Mouse (Mus musculus): ENCODE measurements at regions not wholly inside any gene's neighbourhood (a gene's known extent, or its start where the extent isn't known, plus 50 kb on each side); places are given as distances from the start of the nearest gene placed in this dataset.

GRCm38 (mm10) chr13:111860931-111861330, 52.1 kb upstream of the Map3k1 start:
- H3K9me3 ChIP-seq = no peaks in the 10 kb centered on the region
- ATAC-seq (replicated peaks) = no peak
- no peaks in the 10 kb centered on the region for H3K36me3 ChIP-seq
- no peaks in the 10 kb centered on the region for H3K27me3 ChIP-seq
- no peak overlapping the region for H3K4me2 ChIP-seq (replicated peaks)
- WGBS = 82% methylated on average over 3 of the region's 3 CpGs
- H3K27ac ChIP-seq (replicated peaks) = no peak overlapping the region
- H3K4me3 ChIP-seq = no peak overlapping the region
- H3K9ac ChIP-seq (replicated peaks) = no peak overlapping the region
- H3K4me1 ChIP-seq = no peaks in the 10 kb centered on the region

GRCm38 (mm10) chr13:111862316-111862715, 53.5 kb upstream of the Map3k1 start:
- Histone ChIP-seq H3K9ac (replicated peaks) (no peak overlapping the region), H3K4me3 (no peak overlapping the region), H3K4me2 (replicated peaks) (no peak overlapping the region), H3K27me3 (no peaks in the 10 kb centered on the region), H3K36me3 (no peaks in the 10 kb centered on the region), H3K9me3 (no peaks in the 10 kb centered on the region), H3K4me1 (no peaks in the 10 kb centered on the region), H3K27ac (replicated peaks) (no peak overlapping the region)
- ATAC-seq (replicated peaks) = no peak
- WGBS = 82% methylated on average over 8 of the region's 8 CpGs

GRCm38 (mm10) chr13:111865956-111866355, 57.2 kb upstream of the Map3k1 start:
- Histone ChIP-seq H3K36me3 (no peaks in the 10 kb centered on the region), H3K4me3 (no peak overlapping the region), H3K4me1 (peaks cover 10% of the 10 kb centered on the region), H3K4me2 (replicated peaks) (no peak overlapping the region), H3K9ac (replicated peaks) (no peak overlapping the region), H3K27me3 (peaks cover 2% of the 10 kb centered on the region; the same call in 1 of the 2 replicates), H3K9me3 (no peaks in the 10 kb centered on the region), H3K27ac (replicated peaks) (no peak overlapping the region)
- ATAC-seq (replicated peaks) = no peak
- 97% methylated on average over 7 of the region's 7 CpGs for WGBS

GRCm38 (mm10) chr13:111867261-111867660, 58.5 kb upstream of the Map3k1 start:
- Histone ChIP-seq H3K4me3 (no peak overlapping the region), H3K27ac (replicated peaks) (no peak overlapping the region), H3K27me3 (peaks cover 2% of the 10 kb centered on the region; the same call in 1 of the 2 replicates), H3K4me2 (replicated peaks) (no peak overlapping the region), H3K9me3 (no peaks in the 10 kb centered on the region), H3K9ac (replicated peaks) (no peak overlapping the region), H3K36me3 (no peaks in the 10 kb centered on the region), H3K4me1 (peaks cover 10% of the 10 kb centered on the region)
- no peak for ATAC-seq (replicated peaks)
- WGBS = 91% methylated on average over 2 of the region's 2 CpGs

- H3K4me2 ChIP-seq (replicated peaks) = no peak overlapping the region
- H3K4me3 ChIP-seq = no peak overlapping the region
- peak overlapping the region; percentile 29 for H3K27ac ChIP-seq (replicated peaks)
- H3K4me1 ChIP-seq = peaks cover 10% of the 10 kb centered on the region
- no peaks in the 10 kb centered on the region for H3K9me3 ChIP-seq
- H3K36me3 ChIP-seq = no peaks in the 10 kb centered on the region
- 66% methylated on average over 31 of the region's 31 CpGs for WGBS
- peaks cover 2% of the 10 kb centered on the region; the same call in 1 of the 2 replicates for H3K27me3 ChIP-seq
- H3K9ac ChIP-seq (replicated peaks) = no peak overlapping the region
- peak; percentile 63 for ATAC-seq (replicated peaks)
Measured at GRCm38 (mm10) chr13:111867763-111868725, 59.3 kb upstream of the Map3k1 start.

GRCm38 (mm10) chr13:111868947-111869346, 60.2 kb upstream of the Map3k1 start:
- Histone ChIP-seq H3K27me3 (peaks cover 2% of the 10 kb centered on the region; the same call in 1 of the 2 replicates), H3K9ac (replicated peaks) (no peak overlapping the region), H3K4me3 (no peak overlapping the region), H3K4me2 (replicated peaks) (no peak overlapping the region), H3K4me1 (peaks cover 10% of the 10 kb centered on the region), H3K36me3 (no peaks in the 10 kb centered on the region), H3K27ac (replicated peaks) (no peak overlapping the region), H3K9me3 (no peaks in the 10 kb centered on the region)
- ATAC-seq (replicated peaks) = no peak
- WGBS = 61% methylated on average over 3 of the region's 3 CpGs

GRCm38 (mm10) chr13:111869771-111870437, 61.1 kb upstream of the Map3k1 start:
- no peak overlapping the region for H3K27ac ChIP-seq (replicated peaks)
- no peaks in the 10 kb centered on the region for H3K36me3 ChIP-seq
- H3K4me1 ChIP-seq = peaks cover 10% of the 10 kb centered on the region
- no peaks in the 10 kb centered on the region for H3K9me3 ChIP-seq
- no peak overlapping the region for H3K9ac ChIP-seq (replicated peaks)
- no peak overlapping the region; the same call in 1 of the 2 replicates for H3K4me2 ChIP-seq (replicated peaks)
- H3K4me3 ChIP-seq = no peak overlapping the region
- 19% methylated on average over 17 of the region's 17 CpGs for WGBS
- peaks cover 2% of the 10 kb centered on the region; the same call in 1 of the 2 replicates for H3K27me3 ChIP-seq
- ATAC-seq (replicated peaks) = peak; percentile 54; the same call in 1 of the 2 replicates

- Histone ChIP-seq H3K4me3 (no peak overlapping the region), H3K27ac (replicated peaks) (no peak overlapping the region), H3K4me2 (replicated peaks) (no peak overlapping the region), H3K9me3 (no peaks in the 10 kb centered on the region), H3K36me3 (no peaks in the 10 kb centered on the region), H3K9ac (replicated peaks) (no peak overlapping the region), H3K27me3 (peaks cover 2% of the 10 kb centered on the region; the same call in 1 of the 2 replicates), H3K4me1 (peaks cover 10% of the 10 kb centered on the region)
- WGBS = 82% methylated on average over 4 of the region's 4 CpGs
- no peak for ATAC-seq (replicated peaks)
Measured at GRCm38 (mm10) chr13:111870505-111870904, 61.7 kb upstream of the Map3k1 start.

- ATAC-seq (replicated peaks) = no peak
- WGBS = 93% methylated on average over 25 of the region's 25 CpGs
- H3K4me1 ChIP-seq = peaks cover 10% of the 10 kb centered on the region
Measured at GRCm38 (mm10) chr13:111871672-111872410, 63.0 kb upstream of the Map3k1 start.

GRCm38 (mm10) chr13:111874330-111874729, 65.5 kb upstream of the Map3k1 start:
- ATAC-seq (replicated peaks) = no peak
- Histone ChIP-seq H3K27ac (replicated peaks) (no peak overlapping the region), H3K36me3 (no peaks in the 10 kb centered on the region), H3K4me1 (peaks cover 10% of the 10 kb centered on the region), H3K4me3 (no peak overlapping the region), H3K4me2 (replicated peaks) (no peak overlapping the region), H3K27me3 (no peaks in the 10 kb centered on the region), H3K9ac (replicated peaks) (no peak overlapping the region), H3K9me3 (no peaks in the 10 kb centered on the region)
- WGBS = 92% methylated on average over 3 of the region's 3 CpGs

More at GRCm38 (mm10) chr13:111871672-111872410, 63.0 kb upstream of the Map3k1 start:
- Histone ChIP-seq H3K27ac (replicated peaks) (no peak overlapping the region), H3K27me3 (peaks cover 2% of the 10 kb centered on the region; the same call in 1 of the 2 replicates), H3K9me3 (no peaks in the 10 kb centered on the region), H3K4me3 (no peak overlapping the region), H3K9ac (replicated peaks) (no peak overlapping the region), H3K36me3 (no peaks in the 10 kb centered on the region), H3K4me2 (replicated peaks) (no peak overlapping the region)

GRCm38 (mm10) chr13:111876404-111876803, 67.6 kb upstream of the Map3k1 start:
- no peak overlapping the region for H3K27ac ChIP-seq (replicated peaks)
- no peaks in the 10 kb centered on the region for H3K9me3 ChIP-seq
- no peaks in the 10 kb centered on the region for H3K27me3 ChIP-seq
- no peaks in the 10 kb centered on the region for H3K36me3 ChIP-seq
- no peak overlapping the region for H3K4me3 ChIP-seq
- ATAC-seq (replicated peaks) = no peak
- H3K9ac ChIP-seq (replicated peaks) = no peak overlapping the region
- H3K4me2 ChIP-seq (replicated peaks) = no peak overlapping the region
- 91% methylated on average over 3 of the region's 3 CpGs for WGBS
- no peaks in the 10 kb centered on the region for H3K4me1 ChIP-seq
